Mouse (Mus musculus) cerebral cortex, adult 2 months (tissue): ENCODE measurements around the gene Bcl10.

Experiments
- WGBS: fragments of 180-500 bp; shearing (Covaris S2); methylation state at CpG from one replicate; pipeline ENCODE4 v1.1.7; 2018; 5-methylcytosine and 5-hydroxymethylcytosine counted together

The Bcl10 gene

DNA sequence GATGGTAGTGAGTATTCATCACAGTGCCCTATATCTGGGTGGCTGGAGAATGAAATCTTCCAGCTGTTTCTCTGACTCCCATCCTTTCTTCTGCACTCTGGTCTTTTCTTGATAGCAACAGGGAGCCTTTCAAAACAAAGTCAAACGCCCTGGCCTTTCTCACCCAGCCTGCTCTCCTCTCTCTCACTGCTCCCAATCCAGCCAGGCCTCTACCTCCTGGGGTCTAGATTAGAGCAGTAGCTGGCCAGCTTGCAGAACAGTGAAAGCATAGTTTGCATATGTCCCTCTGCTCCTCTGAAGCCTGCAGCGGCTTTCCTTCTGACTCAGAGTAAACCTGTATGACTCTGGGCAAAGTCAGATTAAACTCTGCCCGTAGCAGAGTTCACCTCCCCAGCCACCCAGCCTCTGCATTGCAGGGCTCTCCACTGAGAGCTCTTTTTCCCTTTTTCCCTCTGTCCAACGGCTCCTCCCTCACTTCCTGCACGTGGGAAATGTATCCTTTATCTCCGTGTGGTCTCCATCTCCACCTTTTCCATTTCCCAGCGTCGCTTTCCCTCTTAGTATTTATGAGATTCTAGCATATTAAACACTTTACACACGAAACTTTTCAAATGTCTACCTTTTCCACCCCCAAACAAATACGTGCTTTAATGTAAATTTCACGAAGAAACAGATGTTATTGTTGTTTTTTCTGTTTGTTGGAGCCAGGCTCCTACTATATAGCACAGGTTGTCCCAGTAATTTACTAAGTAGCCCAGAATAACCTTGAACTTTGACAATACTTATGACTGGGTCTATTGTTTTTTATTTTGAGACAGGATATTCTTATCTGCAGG, at the start of gene Bcl10:
Bcl10 (plus strand) TSS at position 786 of the 836 bp plus-strand sequence.
- 46% methylated on average over 11 of the region's 11 CpGs for WGBS

DNA sequence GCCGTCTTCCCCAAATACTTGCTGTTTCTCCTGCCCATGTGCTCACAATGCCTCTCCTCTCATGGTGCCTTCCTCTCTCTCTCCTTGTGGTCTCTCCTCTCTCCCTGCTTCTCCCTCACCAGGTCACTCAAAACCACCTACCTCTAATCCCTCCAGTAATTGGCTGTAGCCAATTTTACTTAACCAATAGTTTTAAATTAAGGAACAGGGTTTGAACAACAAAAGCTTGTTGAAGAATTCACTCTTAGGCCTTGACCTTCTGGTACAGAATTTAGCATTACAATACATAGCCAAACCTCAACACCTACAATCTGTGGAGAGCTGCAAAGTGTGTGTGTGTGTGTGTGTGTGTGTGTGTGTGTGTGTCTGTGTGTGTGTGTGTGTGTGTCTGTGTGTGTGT, 49.3 kb upstream of the Bcl10 start:
- WGBS: 84% methylated on average over 1 of the region's 1 CpGs

DNA sequence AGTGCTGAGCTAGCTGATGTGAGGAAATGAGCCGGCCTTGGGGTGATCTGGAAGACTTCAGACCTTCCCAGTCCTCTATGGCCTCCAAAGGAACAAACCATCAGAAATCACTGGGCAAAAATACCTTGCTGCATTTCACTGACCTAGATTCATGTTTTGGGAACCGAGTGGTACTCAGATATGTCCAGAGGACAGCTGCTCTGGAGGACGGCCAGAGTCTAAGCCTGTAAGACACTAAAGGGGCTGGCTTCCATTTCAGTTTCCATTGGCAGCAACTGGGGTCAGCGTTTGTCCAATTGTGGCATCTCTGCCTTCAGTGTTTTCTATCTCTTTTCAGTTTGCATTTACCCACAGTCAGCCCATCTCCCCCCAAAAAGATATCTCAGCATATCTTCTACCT, 48.5 kb upstream of the Bcl10 start:
- WGBS: 62% methylated on average over 4 of the region's 4 CpGs

DNA sequence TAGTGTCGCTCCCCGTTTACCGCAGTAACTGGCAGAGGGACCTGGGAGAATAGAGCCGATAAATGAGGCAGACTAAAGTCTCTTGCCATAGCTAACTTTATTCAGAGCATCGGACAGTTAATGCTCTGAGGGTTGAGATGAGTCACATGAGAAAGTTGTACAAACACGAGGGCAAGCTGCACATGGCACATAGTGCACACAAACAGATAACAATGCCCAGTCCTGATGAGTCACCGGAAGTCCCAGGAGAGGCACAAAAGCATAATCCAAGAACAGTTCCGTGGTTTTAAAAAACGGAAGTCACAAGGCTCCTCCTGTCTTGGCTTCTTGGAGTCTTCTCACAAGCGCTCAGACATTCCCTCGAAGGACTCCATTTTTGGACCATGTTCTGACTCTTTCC, 46.5 kb upstream of the Bcl10 start:
- WGBS: 69% methylated on average over 11 of the region's 11 CpGs

DNA sequence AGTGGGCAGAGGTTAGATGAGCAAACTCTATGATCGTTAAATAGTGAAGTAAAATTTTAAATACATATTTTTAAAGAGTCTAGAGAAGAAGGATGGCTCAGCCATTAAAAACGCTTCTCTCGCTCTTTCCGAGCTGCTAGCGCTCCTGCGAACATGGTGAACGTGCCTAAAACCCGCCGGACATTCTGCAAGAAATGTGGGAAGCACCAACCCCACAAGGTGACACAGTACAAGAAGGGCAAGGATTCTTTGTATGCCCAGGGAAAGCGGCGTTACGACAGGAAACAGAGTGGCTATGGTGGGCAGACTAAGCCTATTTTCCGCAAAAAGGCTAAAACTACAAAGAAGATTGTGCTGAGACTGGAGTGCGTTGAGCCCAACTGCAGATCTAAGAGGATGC, 43.7 kb upstream of the Bcl10 start:
- 95% methylated on average over 14 of the region's 14 CpGs for WGBS

DNA sequence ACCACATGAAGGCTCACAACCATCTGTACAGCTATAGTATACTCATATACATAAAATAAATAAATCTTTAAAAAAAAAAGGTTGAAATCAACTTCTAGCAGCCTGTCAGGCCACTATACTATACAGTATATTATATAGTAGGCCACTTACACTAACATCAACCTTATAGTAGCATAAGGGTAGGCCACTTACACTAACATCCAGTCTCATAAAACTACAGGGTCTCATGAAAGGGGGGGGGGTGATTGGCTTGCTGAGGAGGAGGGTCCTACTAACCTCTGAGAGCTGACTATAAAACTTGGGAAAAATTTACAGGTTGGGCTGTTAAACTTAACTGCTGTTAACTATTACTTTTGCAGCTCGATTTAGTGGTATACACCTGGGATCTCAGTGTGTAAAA, 42.3 kb upstream of the Bcl10 start:
- WGBS: 100% methylated on average over 1 of the region's 1 CpGs

DNA sequence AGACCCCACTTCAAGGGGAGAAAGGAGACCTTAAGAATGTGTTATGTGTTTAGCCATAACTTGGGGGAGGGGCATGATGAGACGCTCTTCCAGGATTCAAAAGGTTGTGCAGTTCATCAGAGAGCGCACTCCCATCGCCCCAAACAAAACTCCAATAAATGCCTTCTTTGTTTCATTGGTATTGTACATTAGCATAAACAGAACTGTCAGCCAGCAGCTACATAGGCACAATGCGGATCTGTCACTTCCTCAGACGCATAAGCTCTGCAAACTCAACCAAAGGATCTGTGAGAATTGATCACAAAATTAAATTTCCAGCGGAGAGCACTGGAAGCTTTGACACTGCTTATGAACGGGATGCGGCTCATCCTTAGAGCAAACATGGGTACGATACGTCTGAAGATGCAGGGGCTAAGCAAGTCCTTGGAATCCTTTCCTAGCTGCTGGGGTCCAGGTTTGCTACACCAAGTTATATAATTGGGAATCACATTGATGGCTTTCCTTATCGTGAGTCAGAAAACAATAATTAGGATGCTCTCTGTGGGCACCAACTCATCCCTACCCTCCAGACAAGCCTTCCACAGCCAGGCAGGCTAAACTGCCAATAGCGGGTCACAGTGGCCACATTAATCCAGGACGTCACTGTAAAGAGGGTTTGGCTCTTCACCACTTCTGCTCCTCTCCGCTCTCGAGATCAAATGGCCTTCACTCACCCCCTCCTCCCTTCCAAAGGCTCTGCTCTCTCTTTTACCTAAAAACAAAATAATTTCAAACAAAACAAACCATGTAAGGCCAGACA, 40.3 kb upstream of the Bcl10 start:
- WGBS: 69% methylated on average over 15 of the region's 15 CpGs

DNA sequence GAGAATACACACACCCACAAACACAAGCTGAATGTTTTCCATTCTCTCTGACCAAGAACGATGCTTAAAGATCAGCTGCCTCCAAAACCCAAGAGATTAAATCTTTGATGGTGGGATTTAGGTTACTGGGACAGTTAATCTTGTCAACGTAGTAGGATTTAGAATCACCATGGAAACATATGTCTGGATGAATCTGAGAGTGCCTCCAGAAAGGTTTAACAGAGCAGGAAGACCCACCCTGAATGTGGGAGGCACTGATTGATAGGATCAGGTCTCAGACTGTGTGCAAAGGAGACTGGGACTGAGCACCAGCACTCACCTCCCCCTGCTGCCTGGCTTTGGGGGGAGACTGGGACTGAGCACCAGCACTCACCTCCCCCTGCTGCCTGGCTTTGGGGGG, 39.4 kb upstream of the Bcl10 start:
- WGBS: 29% methylated on average over 2 of the region's 2 CpGs

DNA sequence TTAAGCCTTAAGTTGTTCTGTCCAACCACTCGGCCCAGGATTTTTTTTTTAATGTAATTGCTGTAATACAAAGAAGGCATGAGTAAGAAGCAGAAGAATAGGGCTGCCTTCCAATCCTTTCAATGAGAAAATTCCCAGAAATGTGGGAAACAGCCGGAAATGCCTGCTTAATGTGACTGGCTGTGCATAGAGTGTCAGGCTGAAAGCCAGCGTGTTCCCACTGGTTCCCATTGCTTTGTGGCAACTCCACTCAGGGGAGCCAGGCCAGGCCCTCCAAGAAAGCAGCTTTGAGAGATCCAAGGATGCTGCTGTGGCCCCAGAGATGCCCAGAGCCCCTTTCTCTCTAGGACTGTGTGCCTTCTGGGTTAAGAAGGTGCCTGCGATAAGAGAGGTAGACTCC, 37.2 kb upstream of the Bcl10 start:
- WGBS: 65% methylated on average over 4 of the region's 4 CpGs

DNA sequence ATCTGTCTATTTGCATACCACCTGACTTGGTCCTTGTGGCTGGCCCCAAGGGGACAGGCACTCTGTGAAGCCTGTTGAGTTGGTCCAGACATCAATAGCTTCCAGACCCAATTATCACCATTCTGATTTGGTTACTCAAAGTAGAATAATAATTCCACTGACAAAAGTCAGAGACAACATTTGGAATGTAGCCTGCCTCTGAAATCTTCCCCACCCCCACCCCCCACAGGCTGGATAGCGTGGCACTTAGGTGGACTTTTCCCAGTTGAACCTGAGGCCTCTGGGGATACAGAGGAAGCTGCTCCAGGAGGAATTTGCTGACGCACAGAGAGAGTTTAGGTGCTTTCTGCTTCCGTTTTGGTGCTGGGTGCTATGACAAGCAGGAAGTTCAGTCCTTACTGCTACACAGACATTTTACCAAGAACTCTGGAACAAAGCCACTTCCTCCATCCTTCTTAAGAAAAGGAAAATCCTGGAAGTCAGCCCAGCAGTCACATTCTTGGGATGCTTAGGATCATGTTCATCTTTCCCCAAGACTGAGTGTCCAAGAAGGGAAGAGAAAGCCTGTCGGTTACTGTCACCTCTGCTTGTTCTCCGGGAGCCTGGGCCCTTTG, 36.6 kb upstream of the Bcl10 start:
- WGBS: 71% methylated on average over 5 of the region's 5 CpGs

DNA sequence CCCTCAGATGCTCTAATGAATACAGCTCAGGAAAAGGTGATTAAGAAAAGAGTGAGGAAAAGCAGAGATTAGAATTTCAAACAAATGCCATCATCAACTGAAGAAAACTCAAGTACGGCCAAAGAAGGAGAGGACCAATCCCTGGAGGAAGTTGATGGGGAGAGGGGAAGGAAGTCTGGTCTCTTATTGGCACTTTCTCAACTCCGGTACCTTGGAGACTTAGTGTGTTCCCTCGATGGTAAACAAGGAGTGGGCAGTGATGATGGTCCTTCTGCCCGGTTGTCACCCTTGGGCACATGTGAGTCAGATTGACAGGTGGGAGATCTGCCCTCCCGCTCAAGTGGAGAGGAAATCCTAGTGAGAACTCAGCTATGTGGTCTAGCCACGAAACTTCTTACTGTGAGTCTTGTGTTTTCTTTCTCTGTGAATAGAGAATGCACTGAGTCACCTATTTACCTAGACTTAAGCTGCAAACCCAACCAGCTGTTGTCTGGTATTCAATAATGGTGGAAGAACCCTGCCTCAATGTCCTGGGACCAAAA, 35.1 kb upstream of the Bcl10 start:
- 68% methylated on average over 6 of the region's 6 CpGs for WGBS

DNA sequence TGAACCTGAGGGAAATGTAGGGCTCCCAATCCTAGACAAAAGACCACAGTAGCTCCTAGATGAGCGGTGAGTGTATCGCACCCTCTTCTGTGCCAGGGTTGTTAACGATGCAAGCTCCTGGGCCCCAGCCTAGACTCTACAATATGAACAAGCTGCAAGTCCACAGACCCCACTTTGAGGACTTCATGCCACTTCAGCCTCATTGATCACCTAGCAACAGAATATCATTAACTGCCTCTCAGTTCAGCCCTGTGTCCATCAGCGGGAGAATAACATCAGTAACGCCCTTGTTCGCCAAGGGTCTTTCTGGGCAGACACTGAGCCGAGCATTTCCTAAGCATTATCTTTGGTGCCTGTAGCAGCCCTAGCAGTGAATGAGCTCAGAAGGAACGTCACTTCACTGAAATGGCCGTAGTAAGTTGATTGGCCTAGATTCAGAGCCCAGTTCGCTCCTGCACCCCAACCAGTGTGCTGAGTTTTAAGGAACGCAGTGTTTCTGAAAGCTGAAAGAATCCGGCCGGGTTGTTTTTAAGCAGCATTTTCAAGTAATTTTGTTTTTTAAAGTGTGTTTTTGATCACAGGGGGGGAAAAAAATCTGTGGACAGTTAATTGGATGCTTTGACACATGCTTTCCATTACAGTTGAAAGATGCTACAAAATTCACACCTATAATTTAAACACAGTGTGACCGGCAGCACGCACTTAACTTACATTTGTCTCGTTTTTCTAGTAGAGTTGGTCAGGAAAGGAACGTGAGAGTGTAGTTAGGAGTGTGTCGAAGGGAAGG, 32.1 kb upstream of the Bcl10 start:
- 75% methylated on average over 18 of the region's 18 CpGs for WGBS

DNA sequence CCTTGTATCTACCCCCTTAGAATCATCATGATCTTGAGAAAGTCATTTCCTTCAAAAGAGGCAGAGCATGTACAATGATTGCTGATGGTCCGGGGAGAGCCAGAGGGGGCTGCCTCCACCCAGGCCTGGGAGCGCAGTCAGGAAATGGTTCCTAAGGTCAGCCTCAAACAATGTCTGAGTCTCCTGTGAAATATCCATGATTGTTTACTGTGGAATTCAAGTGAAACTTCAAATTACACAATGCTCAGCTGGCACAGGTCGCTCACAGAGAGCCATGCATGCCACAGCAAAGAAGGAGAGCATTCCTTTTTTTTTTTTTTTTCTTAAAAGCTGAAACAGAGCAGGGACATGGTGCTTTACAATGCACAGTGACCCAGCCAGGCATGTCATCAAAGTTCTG, 30.2 kb upstream of the Bcl10 start:
- WGBS: 82% methylated on average over 3 of the region's 3 CpGs

DNA sequence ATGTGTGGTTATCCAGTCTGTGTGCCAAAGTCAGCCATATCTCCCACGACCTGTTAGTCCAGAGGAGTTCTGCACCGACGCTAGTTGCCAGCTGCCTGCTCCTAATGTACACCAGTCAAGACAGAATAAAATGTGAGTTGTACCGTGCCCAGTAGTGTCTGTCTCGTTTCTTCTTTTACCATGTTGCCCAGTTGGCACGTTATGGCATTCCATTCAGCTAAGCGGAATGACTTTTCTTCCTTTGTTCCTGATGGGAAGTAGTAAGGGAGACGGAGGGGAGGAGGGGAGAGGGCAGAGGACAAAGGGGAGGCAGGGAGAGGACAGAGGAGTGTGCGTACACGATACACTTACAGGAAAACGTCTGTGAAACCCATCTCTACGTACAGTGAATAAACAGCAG, 28.5 kb upstream of the Bcl10 start:
- 80% methylated on average over 12 of the region's 12 CpGs for WGBS

DNA sequence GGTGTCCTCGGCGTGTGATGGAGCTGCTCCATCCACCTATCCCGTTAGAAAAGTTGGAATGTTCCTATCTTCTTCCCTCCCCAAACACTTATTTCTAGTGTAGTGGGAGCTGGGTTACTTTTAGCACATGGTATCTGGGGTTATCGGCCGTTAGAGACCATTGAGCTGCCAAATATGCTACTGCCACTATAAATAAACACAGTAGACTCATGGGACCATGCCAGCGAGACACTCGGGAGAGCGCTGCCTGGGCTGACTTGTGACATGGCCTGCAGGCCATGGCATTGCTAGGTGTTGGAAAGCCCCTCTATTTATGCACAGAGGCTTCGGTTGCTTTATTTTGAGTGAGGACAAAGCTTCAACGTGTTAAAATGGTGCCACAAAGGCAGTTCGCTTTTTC, 24.9 kb upstream of the Bcl10 start:
- 75% methylated on average over 11 of the region's 11 CpGs for WGBS

DNA sequence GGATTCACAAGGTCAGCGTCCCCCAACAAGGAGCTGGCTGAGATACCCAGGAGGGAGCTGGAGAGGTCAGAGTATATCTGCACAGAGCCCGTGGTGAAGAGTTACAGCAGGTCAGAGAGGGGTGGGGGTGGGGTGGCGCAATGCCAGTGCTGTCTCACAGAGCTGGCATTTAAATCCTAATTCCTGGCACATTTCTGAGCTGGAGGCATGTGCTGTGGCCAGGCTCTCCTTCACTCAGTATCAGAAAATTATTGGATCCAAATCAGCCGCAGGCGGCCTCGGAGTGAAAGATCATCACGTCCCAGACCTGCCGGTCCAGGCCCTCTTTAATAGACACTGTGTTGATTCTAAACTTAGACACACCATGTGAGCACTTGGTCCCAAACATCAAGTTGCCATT, 22.8 kb upstream of the Bcl10 start:
- WGBS: 70% methylated on average over 8 of the region's 8 CpGs

DNA sequence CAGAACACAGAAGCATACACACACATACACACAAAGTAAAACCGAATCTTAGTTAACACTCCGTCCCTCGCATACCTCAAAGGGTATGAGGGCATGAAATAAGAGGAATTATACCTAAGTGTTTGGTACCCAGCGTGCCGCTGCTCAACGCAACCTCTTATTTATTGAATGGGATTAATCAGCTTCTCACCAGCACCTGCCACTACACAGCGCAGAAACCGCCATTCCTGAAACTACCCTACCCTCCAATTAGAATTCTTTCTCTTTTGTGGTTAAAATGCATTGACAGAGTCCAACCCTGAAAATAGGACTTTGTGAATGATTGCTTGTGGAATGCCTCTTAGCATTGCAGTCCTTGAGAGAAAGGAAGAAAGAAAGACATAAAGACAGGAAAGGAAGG, 19.1 kb upstream of the Bcl10 start:
- WGBS: 85% methylated on average over 8 of the region's 8 CpGs

DNA sequence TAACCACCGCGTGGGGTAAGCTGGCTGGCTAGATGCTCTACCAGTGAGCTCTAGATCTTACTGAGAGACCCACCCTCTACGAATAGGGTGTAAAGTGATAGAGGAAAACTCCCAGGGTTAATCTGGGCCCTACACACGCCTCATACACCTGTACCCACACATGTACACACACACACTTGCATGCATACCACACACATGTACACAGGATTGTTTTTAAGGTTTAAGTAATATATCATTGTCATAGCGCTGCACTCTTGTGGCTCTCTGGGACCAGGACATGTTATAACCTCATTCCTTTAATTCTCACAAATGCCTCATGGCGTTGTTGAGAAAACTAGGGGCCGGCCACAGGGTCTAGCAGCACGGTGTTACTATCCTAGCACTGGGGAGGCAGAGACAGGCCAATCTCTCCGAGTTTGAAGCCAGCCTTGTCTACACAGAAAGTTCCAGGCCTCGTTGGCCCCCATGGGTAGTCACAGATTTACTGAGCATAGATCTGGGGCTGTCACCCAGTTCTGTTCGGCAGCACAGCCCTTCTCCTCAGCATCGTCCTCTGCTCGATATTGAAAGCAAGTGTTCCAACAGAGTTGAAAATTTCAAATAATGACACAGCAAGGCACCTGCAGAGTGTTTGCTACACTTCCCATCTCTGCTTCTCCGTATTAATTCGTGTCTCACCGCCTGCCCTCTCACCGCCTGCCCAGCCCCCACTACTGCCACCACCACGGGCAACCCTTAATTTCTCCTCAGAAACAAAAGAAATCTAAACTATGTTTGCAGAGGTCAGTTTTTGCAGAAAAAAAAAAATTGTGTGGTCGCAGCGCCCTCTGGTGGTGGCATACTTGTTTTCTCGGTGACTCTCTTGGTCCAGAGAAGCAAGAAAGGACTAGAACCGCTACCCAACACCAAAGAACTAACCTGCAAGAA, 17.5 kb upstream of the Bcl10 start:
- WGBS: 44% methylated on average over 22 of the region's 22 CpGs

DNA sequence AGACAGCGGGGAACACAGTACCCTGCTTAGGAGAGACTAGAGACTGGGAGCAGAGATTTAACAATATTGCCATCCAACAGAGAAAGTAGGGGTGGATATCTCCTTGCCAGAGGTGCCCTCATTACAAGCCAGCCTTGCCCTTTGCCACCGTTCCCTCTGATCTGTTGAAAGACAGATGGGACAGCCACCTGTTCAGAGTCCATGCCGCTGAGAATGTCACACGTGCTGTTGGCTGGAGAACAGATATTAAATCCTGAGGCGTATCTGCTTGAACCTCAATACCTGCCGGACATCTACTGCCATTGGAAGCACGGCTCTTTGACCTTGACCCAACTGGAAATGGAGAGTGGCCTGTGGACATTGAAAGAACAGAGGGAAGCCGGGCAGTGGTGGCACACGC, 16.0 kb upstream of the Bcl10 start:
- 95% methylated on average over 9 of the region's 9 CpGs for WGBS

DNA sequence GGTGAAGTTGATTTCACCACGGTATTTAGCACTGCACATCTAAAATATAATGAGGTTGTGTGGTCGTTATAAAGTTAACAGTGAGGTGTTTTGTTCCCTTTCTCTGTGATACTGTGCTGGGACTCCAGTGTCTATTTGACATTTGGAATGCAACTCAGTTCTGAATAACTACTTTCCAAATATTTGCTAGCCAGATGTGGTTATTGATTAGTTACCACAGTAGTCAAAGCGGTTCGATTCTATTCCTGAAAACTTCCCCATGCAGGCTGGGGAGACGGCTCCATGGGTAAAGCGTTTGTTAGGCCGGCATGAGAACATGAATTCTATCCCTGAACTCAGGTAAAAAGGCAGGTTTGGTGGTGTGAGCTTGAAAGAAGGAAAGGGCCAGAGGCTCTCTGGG, 10.1 kb upstream of the Bcl10 start:
- 88% methylated on average over 7 of the region's 7 CpGs for WGBS

DNA sequence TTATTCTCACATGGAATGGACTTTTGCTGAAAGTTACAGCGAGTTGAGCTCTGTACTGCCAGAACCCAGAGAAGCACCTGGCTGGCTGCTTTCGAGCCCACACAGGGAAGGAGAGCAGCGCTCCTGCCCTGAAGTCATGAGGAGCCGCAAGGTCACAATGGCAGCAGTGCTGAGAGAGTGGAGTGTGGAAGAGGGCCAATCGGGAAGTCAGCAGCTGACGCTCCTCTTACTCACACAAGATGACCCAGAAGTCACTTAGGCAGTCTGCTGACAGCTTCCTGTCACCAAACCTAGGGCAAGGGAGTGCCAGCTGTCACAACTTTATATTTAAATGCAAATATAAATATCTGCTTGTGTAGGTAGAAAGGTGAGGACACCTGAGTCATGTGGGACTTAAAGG, 9.3 kb upstream of the Bcl10 start:
- 86% methylated on average over 6 of the region's 6 CpGs for WGBS
